Mouse (Mus musculus) hindbrain, embryonic 11.5 days (tissue): Measurements from ENCODE around the gene Crybb3. TPM values are rescaled to one million over a fixed set of nuclear protein-coding genes. Genes with fewer than 3 reads are reported as not detected.

Experiments used
- ATAC-seq: fragments of 200-750 bp; cut with Nextera tagmentation; 2 replicates; pipeline ENCODE4 v1.8.0; 2017; ENCODE audit warnings: mild to moderate bottlenecking, moderate TSS enrichment, moderate library complexity; ENCODE audit not compliant: low FRiP score
- DNase-seq: peaks from one replicate; pipeline ENCODE4 v3.0.0-alpha.2; 2015; ENCODE audit warnings: low spot score
- H3K27ac ChIP-seq: fragments of 300-500 bp; sonication (generic); 2 replicates; pipeline ENCODE4 v1.5.1; 2014; ENCODE audit warnings: mild to moderate bottlenecking, low read depth, low read length
- H3K27me3 ChIP-seq: fragments of 300-500 bp; sonication (generic); 2 replicates; pipeline ENCODE4 v1.6.1; 2014; ENCODE audit warnings: mild to moderate bottlenecking, low read length, moderate library complexity, mixed read lengths; ENCODE audit not compliant: control insufficient read depth, insufficient read depth
- H3K36me3 ChIP-seq: fragments of 300-500 bp; sonication (generic); 2 replicates; pipeline ENCODE4 v1.6.1; 2014; ENCODE audit warnings: mild to moderate bottlenecking, low read length, moderate library complexity, mixed read lengths; ENCODE audit not compliant: control insufficient read depth, insufficient read depth
- H3K4me1 ChIP-seq: fragments of 300-500 bp; sonication (generic); replicated peaks from 2 replicates; pipeline ENCODE4 v1.6.1; 2014; ENCODE audit warnings: low read length, mixed read lengths; ENCODE audit not compliant: control insufficient read depth, insufficient read depth
- H3K4me2 ChIP-seq: fragments of 300-500 bp; sonication (generic); replicated peaks from 2 replicates; pipeline ENCODE4 v1.6.1; 2014; ENCODE audit warnings: mild to moderate bottlenecking, low read depth, low read length
- H3K4me3 ChIP-seq: fragments of 300-500 bp; sonication (generic); 2 replicates; pipeline ENCODE4 v1.5.1; 2014; ENCODE audit warnings: low read depth, low read length
- H3K9ac ChIP-seq: fragments of 300-500 bp; sonication (generic); 2 replicates; pipeline ENCODE4 v1.6.1; 2014; ENCODE audit warnings: low read depth, low read length
- H3K9me3 ChIP-seq: fragments of 300-500 bp; sonication (generic); 2 replicates; pipeline ENCODE4 v1.6.1; 2016; ENCODE audit warnings: low read length; ENCODE audit not compliant: control insufficient read depth
- WGBS: fragments of 180-500 bp; shearing (Covaris S2); extraction: QIAGEN DNeasy Blood & Tissue Kit; methylation state at CpG from one replicate; pipeline ENCODE4 v1.1.7; 2014; 5-methylcytosine and 5-hydroxymethylcytosine counted together
- polyA plus RNA-seq: library from polyadenylated mRNA; unstranded; fragments of >200 nt; fragmentation: Nextera tagmentation; extraction: Ambion mirVana; gene quantifications from 2 replicates; pipeline ENCODE4 v1.2.1, GENCODE M21; 2014

The Crybb3 gene
- polyA plus RNA-seq, 1 experiment from 2014 or later: 0.85 TPM

DNA sequence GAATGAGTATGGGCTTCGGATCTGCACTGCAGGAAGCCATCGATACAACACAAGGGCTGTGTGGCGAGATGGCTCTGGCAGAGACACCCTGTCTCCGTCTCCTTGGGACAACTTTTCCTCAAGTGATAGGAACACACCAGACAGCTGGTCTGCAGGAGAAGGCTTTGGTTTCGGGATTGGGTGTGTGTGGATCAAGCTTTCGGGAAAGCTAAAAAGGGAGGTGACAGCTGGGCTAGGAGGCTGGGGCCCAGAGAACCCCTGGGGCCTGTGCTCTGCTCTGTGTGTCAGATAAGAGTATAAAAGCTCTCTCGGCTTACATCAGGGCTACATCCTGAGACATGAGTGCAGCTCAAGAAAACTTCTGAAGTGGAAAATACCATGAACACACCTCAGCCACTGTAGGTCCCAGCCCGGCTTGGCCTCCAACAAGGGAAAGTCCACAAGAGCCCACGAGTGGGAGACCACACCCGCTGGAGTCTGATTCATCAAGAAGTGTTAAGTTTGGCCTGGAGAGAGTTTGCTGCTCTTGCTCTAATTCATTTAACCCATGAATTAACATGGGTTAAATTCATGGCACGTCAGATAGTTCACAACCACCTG is 26.9 kb upstream of the Crybb3 start:
- ATAC-seq (no peak), DNase-seq (no peak)
- H3K27ac ChIP-seq: no peak overlapping the region
- no peaks in the 10 kb centered on the region for H3K9me3 ChIP-seq
- H3K36me3 ChIP-seq: no peaks in the 10 kb centered on the region
- no peak overlapping the region for H3K9ac ChIP-seq
- H3K4me1 ChIP-seq: peaks cover 2% of the 10 kb centered on the region; the same call in 1 of the 2 replicates
- H3K4me2 ChIP-seq: no peak overlapping the region
- H3K4me3 ChIP-seq: no peak overlapping the region
- WGBS: 81% methylated on average over 11 of the region's 11 CpGs
- no peaks in the 10 kb centered on the region for H3K27me3 ChIP-seq

GRCm38 (mm10) chr5:113107709-113108108 is 26.3 kb upstream of the Crybb3 start:
- H3K9me3 ChIP-seq: no peaks in the 10 kb centered on the region
- no peaks in the 10 kb centered on the region for H3K36me3 ChIP-seq
- peaks cover 2% of the 10 kb centered on the region; the same call in 1 of the 2 replicates for H3K4me1 ChIP-seq
- no peak overlapping the region for H3K4me3 ChIP-seq
- H3K4me2 ChIP-seq: no peak overlapping the region
- no peak for DNase-seq
- no peaks in the 10 kb centered on the region for H3K27me3 ChIP-seq
- H3K9ac ChIP-seq: no peak overlapping the region
- 82% methylated on average over 3 of the region's 3 CpGs for WGBS
- no peak for ATAC-seq
- no peak overlapping the region for H3K27ac ChIP-seq

DNA sequence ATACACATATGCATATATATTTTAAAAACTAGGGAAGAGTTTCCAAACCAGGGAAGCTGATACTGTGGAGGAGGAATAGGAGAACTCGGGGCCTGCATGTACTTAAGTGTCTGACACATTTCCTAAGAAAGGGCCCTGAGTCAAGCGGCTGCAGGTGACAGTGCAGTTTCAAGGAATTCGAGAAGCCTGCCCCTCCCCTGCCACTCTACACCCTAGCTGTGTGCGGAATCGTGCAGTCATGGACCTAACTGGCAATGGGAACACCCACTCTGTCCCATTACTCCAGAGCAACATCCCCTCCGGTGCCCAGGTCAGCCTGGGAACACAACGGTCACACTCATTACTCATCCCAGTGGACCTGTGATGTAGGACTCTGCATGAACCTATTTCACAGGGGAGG is 25.2 kb upstream of the Crybb3 start:
- no peak overlapping the region for H3K9ac ChIP-seq
- no peak for DNase-seq
- 84% methylated on average over 7 of the region's 7 CpGs for WGBS

DNA sequence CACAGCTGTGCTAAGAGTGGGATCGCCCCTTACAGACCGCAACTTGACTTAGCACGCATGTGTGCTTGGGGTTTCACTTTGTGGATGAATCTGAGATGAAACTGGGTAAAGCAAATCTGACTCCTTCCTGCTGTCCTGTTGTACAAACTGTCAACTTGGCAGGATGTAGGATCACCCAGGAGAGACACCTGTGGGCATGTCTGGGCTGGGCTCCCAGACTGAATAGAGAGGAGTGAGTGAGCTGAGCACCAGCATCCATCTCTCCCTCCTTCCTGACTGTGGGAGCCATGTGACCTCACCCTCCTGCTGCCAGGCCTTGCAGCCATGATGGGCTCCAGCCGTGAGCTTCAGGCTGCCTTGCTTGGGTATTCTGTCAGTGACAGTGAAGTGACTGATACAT is 24.1 kb upstream of the Crybb3 start:
- Histone ChIP-seq H3K36me3 (no peaks in the 10 kb centered on the region), H3K27me3 (no peaks in the 10 kb centered on the region), H3K4me3 (no peak overlapping the region), H3K9ac (no peak overlapping the region), H3K4me1 (no peaks in the 10 kb centered on the region), H3K4me2 (no peak overlapping the region), H3K9me3 (no peaks in the 10 kb centered on the region), H3K27ac (no peak overlapping the region)
- DNase-seq (no peak), ATAC-seq (no peak)
- WGBS: 82% methylated on average over 4 of the region's 4 CpGs

More for the DNA sequence above, 25.2 kb upstream of the Crybb3 start:
- Histone ChIP-seq H3K4me3 (no peak overlapping the region), H3K4me1 (peaks cover 2% of the 10 kb centered on the region; the same call in 1 of the 2 replicates), H3K27me3 (no peaks in the 10 kb centered on the region), H3K27ac (no peak overlapping the region), H3K4me2 (no peak overlapping the region), H3K36me3 (no peaks in the 10 kb centered on the region), H3K9me3 (no peaks in the 10 kb centered on the region)
- no peak for ATAC-seq

DNA sequence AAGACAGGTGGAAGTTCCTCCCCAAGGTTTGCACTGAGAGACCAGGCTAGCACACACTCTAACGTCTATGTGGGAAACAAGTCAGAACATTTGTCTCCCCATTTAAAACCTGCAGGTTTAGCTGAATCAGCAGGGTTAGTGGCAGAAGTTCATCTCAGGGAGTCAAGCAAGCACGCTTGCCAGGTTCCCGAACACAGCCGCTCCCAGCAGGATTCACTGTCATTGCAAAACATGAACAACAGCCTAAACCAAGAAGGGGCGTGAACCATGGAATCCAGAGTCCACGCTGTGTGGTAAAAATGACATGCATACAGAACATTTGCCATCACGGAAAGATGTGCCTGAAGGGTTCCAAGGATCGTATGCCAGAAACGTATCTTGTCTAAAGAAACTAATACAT is 23.7 kb upstream of the Crybb3 start:
- ATAC-seq (no peak), DNase-seq (no peak)
- WGBS: 74% methylated on average over 9 of the region's 9 CpGs
- H3K4me3 ChIP-seq: no peak overlapping the region
- H3K4me1 ChIP-seq: no peaks in the 10 kb centered on the region
- no peak overlapping the region for H3K27ac ChIP-seq
- H3K36me3 ChIP-seq: no peaks in the 10 kb centered on the region
- H3K9ac ChIP-seq: no peak overlapping the region
- H3K9me3 ChIP-seq: no peaks in the 10 kb centered on the region
- H3K4me2 ChIP-seq: no peak overlapping the region
- H3K27me3 ChIP-seq: no peaks in the 10 kb centered on the region

- H3K4me1 ChIP-seq: no peaks in the 10 kb centered on the region
- WGBS: 45% methylated on average over 7 of the region's 7 CpGs
- ATAC-seq: no peak
- no peak overlapping the region for H3K9ac ChIP-seq
- no peaks in the 10 kb centered on the region for H3K36me3 ChIP-seq
- no peak overlapping the region for H3K27ac ChIP-seq
- H3K27me3 ChIP-seq: no peaks in the 10 kb centered on the region
- H3K4me3 ChIP-seq: no peak overlapping the region
- no peak overlapping the region for H3K4me2 ChIP-seq
- H3K9me3 ChIP-seq: no peaks in the 10 kb centered on the region
- DNase-seq: no peak
Observed at GRCm38 (mm10) chr5:113102455-113102854, 21.1 kb upstream of the Crybb3 start.

DNA sequence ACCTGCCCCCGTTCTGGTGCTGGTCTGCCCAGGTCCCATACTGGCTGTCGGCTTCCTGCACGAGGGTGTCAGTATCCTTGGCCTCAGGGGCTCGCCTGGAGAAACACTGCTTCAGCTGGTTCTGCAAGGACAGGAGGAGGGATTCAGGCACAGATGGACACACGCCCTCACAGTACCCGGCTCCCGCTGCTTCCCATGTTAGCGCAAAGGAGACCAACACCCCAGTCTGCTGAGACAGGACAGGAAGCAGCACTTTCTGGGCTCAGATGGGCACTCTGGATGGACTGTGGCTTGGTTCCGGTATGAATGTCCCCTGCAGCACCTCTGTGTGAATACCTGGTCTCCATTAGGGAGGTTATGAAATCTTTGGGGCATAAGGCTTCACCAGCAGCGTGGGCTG is 20.1 kb upstream of the Crybb3 start:
- Histone ChIP-seq H3K27ac (no peak overlapping the region), H3K9me3 (no peaks in the 10 kb centered on the region)

DNA sequence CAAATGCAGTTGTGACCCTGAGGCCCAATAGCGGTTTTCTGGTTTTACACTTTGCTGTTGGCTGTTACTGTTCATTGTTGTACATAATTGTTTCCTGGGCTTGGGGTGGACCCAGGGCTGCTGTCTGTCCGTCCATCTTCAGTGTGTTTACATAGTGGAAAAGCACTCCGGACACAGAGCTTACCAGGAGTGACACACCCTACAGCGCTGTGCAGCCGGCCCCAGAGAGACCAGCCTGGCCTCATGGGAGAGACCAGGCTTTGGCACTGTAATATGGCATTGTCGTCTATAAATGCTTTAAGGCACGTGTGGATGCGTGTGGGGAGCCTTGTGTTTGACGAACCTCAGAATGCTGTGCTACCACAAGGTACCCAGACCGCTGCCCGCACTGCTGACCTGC is 19.0 kb upstream of the Crybb3 start:
- ATAC-seq (no peak), DNase-seq (no peak)
- H3K9me3 ChIP-seq: no peaks in the 10 kb centered on the region
- no peak overlapping the region for H3K9ac ChIP-seq
- H3K27ac ChIP-seq: no peak overlapping the region
- H3K27me3 ChIP-seq: no peaks in the 10 kb centered on the region
- H3K4me2 ChIP-seq: no peak overlapping the region
- H3K4me3 ChIP-seq: no peak overlapping the region
- no peaks in the 10 kb centered on the region for H3K36me3 ChIP-seq
- WGBS: 88% methylated on average over 11 of the region's 11 CpGs
- H3K4me1 ChIP-seq: no peaks in the 10 kb centered on the region

More for the DNA sequence above, 20.1 kb upstream of the Crybb3 start:
- ATAC-seq: no peak
- no peaks in the 10 kb centered on the region for H3K27me3 ChIP-seq
- DNase-seq: no peak
- 89% methylated on average over 10 of the region's 10 CpGs for whole genome bisulfite sequencing
- H3K4me1 ChIP-seq: no peaks in the 10 kb centered on the region
- H3K4me2 ChIP-seq: no peak overlapping the region
- no peaks in the 10 kb centered on the region for H3K36me3 ChIP-seq
- no peak overlapping the region for H3K9ac ChIP-seq
- H3K4me3 ChIP-seq: no peak overlapping the region

DNA sequence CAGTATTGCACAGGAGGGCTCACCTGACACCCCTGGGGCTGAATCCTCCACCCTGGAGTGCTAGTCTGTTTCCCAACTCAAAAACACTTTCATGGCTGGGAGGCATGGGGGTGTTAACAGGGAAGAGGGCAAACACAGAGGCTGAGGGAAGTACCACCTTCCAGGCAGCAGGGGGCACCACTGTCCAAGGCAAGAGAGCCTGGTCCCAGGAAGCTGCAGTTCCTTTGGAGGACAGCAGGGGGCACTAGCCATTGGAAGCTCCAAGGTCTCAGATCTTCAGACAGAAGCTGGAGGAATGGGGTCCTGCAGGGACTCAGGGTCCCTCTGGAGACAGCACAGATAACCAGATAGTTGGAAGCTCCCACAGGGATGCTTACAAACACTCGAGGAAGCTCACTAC is 18.2 kb upstream of the Crybb3 start:
- Histone ChIP-seq H3K4me2 (no peak overlapping the region), H3K27ac (no peak overlapping the region), H3K4me3 (no peak overlapping the region), H3K9me3 (no peaks in the 10 kb centered on the region), H3K4me1 (no peaks in the 10 kb centered on the region), H3K36me3 (no peaks in the 10 kb centered on the region), H3K27me3 (no peaks in the 10 kb centered on the region), H3K9ac (no peak overlapping the region)
- 23% methylated on average over 1 of the region's 1 CpGs for WGBS
- DNase-seq: peak; percentile 96
- ATAC-seq: no peak; the same call in 1 of the 2 replicates
